Mouse (Mus musculus) CH12.LX (cell line): ENCODE measurements around the gene Pdgfa. TPM values are rescaled to one million over a fixed set of nuclear protein-coding genes. Genes with fewer than 3 reads are reported as not detected.

Experiments used
- DNase-seq: peaks from one replicate; pipeline ENCODE4 v3.0.0-alpha.2; 2013; ENCODE audit errors: extremely low read depth
- H3K27ac ChIP-seq: 2 replicates; pipeline ENCODE4 v1.5.1; 2012; ENCODE audit warnings: low read depth, mild to moderate bottlenecking, control low read depth, moderate library complexity; ENCODE audit not compliant: insufficient read depth
- H3K27me3 ChIP-seq: replicated peaks from 2 replicates; pipeline ENCODE3; 2012; ENCODE audit warnings: inconsistent platforms
- H3K36me3 ChIP-seq, 2 experiments: replicated peaks in 1 of 2; 2 replicates each; pipeline versions ENCODE3 to v1.6.1; 2012; ENCODE audit warnings: inconsistent platforms in 1 of 2, low read length in 1 of 2, mild to moderate bottlenecking in 1 of 2, mixed read lengths in 1 of 2, moderate library complexity in 1 of 2; ENCODE audit not compliant: control insufficient read depth in 1 of 2, insufficient read depth in 1 of 2
- H3K4me1 ChIP-seq, 2 experiments: 2 replicates each; pipeline ENCODE4 v1.6.1; 2012; ENCODE audit warnings: inconsistent platforms in 1 of 2, moderate library complexity in 1 of 2; ENCODE audit not compliant: insufficient read depth in 2 of 2, control insufficient read depth in 1 of 2
- H3K4me2 ChIP-seq: 2 replicates; pipeline ENCODE4 v1.6.1; 2012; ENCODE audit warnings: low read depth, mild to moderate bottlenecking, control low read depth; ENCODE audit not compliant: poor library complexity, insufficient read depth, severe bottlenecking
- H3K4me3 ChIP-seq, 3 experiments: fragments of 150-350 bp in 1 of 3; sonication (generic) in 1 of 3; replicated peaks in 1 of 3; 2 replicates each; pipeline versions ENCODE3 to v1.5.1; 2011 to 2012; ENCODE audit warnings: low read depth in 2 of 3, low read length in 2 of 3, mild to moderate bottlenecking in 2 of 3, moderate library complexity in 2 of 3, control low read depth in 1 of 3, improper control_type of control experiment in 1 of 3, inconsistent platforms in 1 of 3, mixed read lengths in 1 of 3; ENCODE audit not compliant: poor library complexity in 1 of 3
- H3K79me2 ChIP-seq: replicated peaks from 2 replicates; pipeline ENCODE4 v1.6.1; 2012; ENCODE audit warnings: mild to moderate bottlenecking, moderate library complexity; ENCODE audit not compliant: control insufficient read depth, poor library complexity, insufficient read depth, severe bottlenecking; ENCODE audit errors: extremely low read depth
- H3K9ac ChIP-seq: 2 replicates; pipeline ENCODE4 v1.6.1; 2012; ENCODE audit warnings: low read depth, mild to moderate bottlenecking, control low read depth, moderate library complexity; ENCODE audit not compliant: insufficient read depth
- H3K9me3 ChIP-seq: replicated peaks from 2 replicates; pipeline ENCODE3; 2012; ENCODE audit warnings: low read length, inconsistent platforms, mixed read lengths
- BHLHE40 ChIP-seq: IDR thresholded peaks from 2 replicates; pipeline ENCODE4 v1.6.1; 2011; ENCODE audit warnings: mild to moderate bottlenecking, low read depth, low read length, improper control_type of control experiment
- CHD2 ChIP-seq: IDR thresholded peaks from 2 replicates; pipeline ENCODE4 v1.6.1; 2011; ENCODE audit warnings: low read length, improper control_type of control experiment
- CTCF ChIP-seq, 2 experiments: IDR thresholded peaks in 1 of 2; conservative IDR thresholded peaks in 1 of 2; 2 replicates each; pipeline ENCODE4 v1.5.1; 2011 to 2012; ENCODE audit warnings: low read depth in 2 of 2, low read length in 2 of 2, improper control_type of control experiment in 1 of 2, inconsistent platforms in 1 of 2, mild to moderate bottlenecking in 1 of 2, moderate library complexity in 1 of 2
- E2F4 ChIP-seq: IDR thresholded peaks from 2 replicates; pipeline ENCODE4 v1.6.1; 2011; ENCODE audit warnings: low read depth, low read length, improper control_type of control experiment; ENCODE audit not compliant: insufficient replicate concordance
- ELF1 ChIP-seq: IDR thresholded peaks from 2 replicates; pipeline ENCODE4 v1.6.1; 2014; ENCODE audit warnings: low read depth, mild to moderate bottlenecking, inconsistent platforms, low read length, improper control_type of control experiment
- EP300 ChIP-seq: IDR thresholded peaks from 2 replicates; pipeline ENCODE4 v1.6.1; 2011; ENCODE audit warnings: low read length, improper control_type of control experiment
- ETS1 ChIP-seq: conservative IDR thresholded peaks from 2 replicates; pipeline ENCODE4 v1.6.1; 2012; ENCODE audit warnings: low read depth, mild to moderate bottlenecking, inconsistent platforms, low read length, improper control_type of control experiment, moderate library complexity
- HCFC1 ChIP-seq: IDR thresholded peaks from 2 replicates; pipeline ENCODE4 v1.6.1; 2012; ENCODE audit warnings: low read depth, mild to moderate bottlenecking, inconsistent platforms, low read length, improper control_type of control experiment
- IRF4 ChIP-seq: IDR thresholded peaks from 2 replicates; pipeline ENCODE4 v1.6.1; 2014; ENCODE audit warnings: low read depth, mild to moderate bottlenecking, inconsistent platforms, low read length, improper control_type of control experiment
- JUN ChIP-seq: IDR thresholded peaks from 2 replicates; pipeline ENCODE4 v1.6.1; 2011; ENCODE audit warnings: low read depth, mild to moderate bottlenecking, low read length, improper control_type of control experiment, moderate library complexity; ENCODE audit not compliant: insufficient read depth
- JUND ChIP-seq: conservative IDR thresholded peaks from 2 replicates; pipeline ENCODE4 v1.6.1; 2011; ENCODE audit warnings: low read depth, low read length, improper control_type of control experiment
- KAT2A ChIP-seq: IDR thresholded peaks from 2 replicates; pipeline ENCODE4 v1.6.1; 2012; ENCODE audit warnings: low read length, improper control_type of control experiment, inconsistent platforms; ENCODE audit not compliant: insufficient replicate concordance
- MAFK ChIP-seq: IDR thresholded peaks from 2 replicates; pipeline ENCODE4 v1.6.1; 2011; ENCODE audit warnings: low read length, improper control_type of control experiment; ENCODE audit not compliant: insufficient replicate concordance
- MAX ChIP-seq: IDR thresholded peaks from 2 replicates; pipeline ENCODE4 v1.6.1; 2011; ENCODE audit warnings: low read length, improper control_type of control experiment
- MAZ ChIP-seq: IDR thresholded peaks from 2 replicates; pipeline ENCODE4 v1.6.1; 2012; ENCODE audit warnings: low read depth, mild to moderate bottlenecking, inconsistent platforms, low read length, improper control_type of control experiment, moderate library complexity
- NRF1 ChIP-seq: IDR thresholded peaks from 2 replicates; pipeline ENCODE4 v1.6.1; 2014; ENCODE audit warnings: low read depth, mild to moderate bottlenecking, inconsistent platforms, low read length, improper control_type of control experiment, moderate library complexity
- PAX5 ChIP-seq: IDR thresholded peaks from 2 replicates; pipeline ENCODE4 v1.6.1; 2012; ENCODE audit warnings: low read length, inconsistent platforms, mixed read lengths
- POLR2A ChIP-seq: IDR thresholded peaks from 2 replicates; pipeline ENCODE4 v1.6.1; 2011; ENCODE audit warnings: low read depth, mild to moderate bottlenecking, improper control_type of control experiment, low read length
- POLR2AphosphoS2 ChIP-seq: IDR thresholded peaks from 2 replicates; pipeline ENCODE4 v1.6.1; 2011; ENCODE audit warnings: low read depth, low read length, improper control_type of control experiment
- RAD21 ChIP-seq: IDR thresholded peaks from 2 replicates; pipeline ENCODE4 v1.6.1; 2011; ENCODE audit warnings: low read depth, mild to moderate bottlenecking, low read length, improper control_type of control experiment, moderate library complexity
- RCOR1 ChIP-seq: conservative IDR thresholded peaks from 2 replicates; pipeline ENCODE4 v1.6.1; 2012; ENCODE audit warnings: low read depth, mild to moderate bottlenecking, inconsistent platforms, low read length, improper control_type of control experiment
- SIN3A ChIP-seq: IDR thresholded peaks from 2 replicates; pipeline ENCODE4 v1.6.1; 2012; ENCODE audit warnings: low read length, improper control_type of control experiment, inconsistent platforms
- SMC3 ChIP-seq: IDR thresholded peaks from 2 replicates; pipeline ENCODE4 v1.6.1; 2011; ENCODE audit warnings: low read depth, low read length, improper control_type of control experiment
- TCF12 ChIP-seq: IDR thresholded peaks from 2 replicates; pipeline ENCODE4 v1.6.1; 2014; ENCODE audit warnings: low read depth, mild to moderate bottlenecking, inconsistent platforms, low read length, improper control_type of control experiment
- UBTF ChIP-seq: IDR thresholded peaks from 2 replicates; pipeline ENCODE4 v1.6.1; 2012; ENCODE audit warnings: low read depth, mild to moderate bottlenecking, inconsistent platforms, low read length, improper control_type of control experiment, moderate library complexity
- USF2 ChIP-seq: conservative IDR thresholded peaks from 2 replicates; pipeline ENCODE4 v1.6.1; 2011; ENCODE audit warnings: low read depth, low read length, improper control_type of control experiment
- ZC3H11A ChIP-seq: IDR thresholded peaks from 2 replicates; pipeline ENCODE4 v1.6.1; 2012; ENCODE audit warnings: low read depth, mild to moderate bottlenecking, inconsistent platforms, low read length, improper control_type of control experiment
- ZKSCAN1 ChIP-seq: IDR thresholded peaks from 2 replicates; pipeline ENCODE4 v1.6.1; 2012; ENCODE audit warnings: low read depth, inconsistent platforms, low read length, improper control_type of control experiment, borderline replicate concordance
- ZMIZ1 ChIP-seq: IDR thresholded peaks from 2 replicates; pipeline ENCODE4 v1.6.1; 2012; ENCODE audit warnings: low read depth, mild to moderate bottlenecking, inconsistent platforms, low read length, improper control_type of control experiment
- ZNF384 ChIP-seq: IDR thresholded peaks from 2 replicates; pipeline ENCODE4 v1.6.1; 2012; ENCODE audit warnings: low read depth, low read length, improper control_type of control experiment, inconsistent platforms
- dilution Hi-C: fragments of 300-500 bp; cut with MboI; formaldehyde crosslinking; loops from 2 replicates; pipeline ENCODE4 v1.14.3; 2020; ENCODE audit warnings: low sequenced_read_pairs; ENCODE audit not compliant: extremely low pct_unique_long_range_greater_than_20kb, extremely low pct_ligation_motif_present
- in situ Hi-C: fragments of 300-500 bp; cut with MboI; formaldehyde crosslinking; loops from 3 replicates; pipeline ENCODE4 v1.14.3; 2019; ENCODE audit warnings: low sequenced_read_pairs, low pct_ligation_motif_present, low pct_unique_long_range_greater_than_20kb, mixed read lengths
- polyA plus RNA-seq: library from polyadenylated mRNA; unstranded; fragments of >175 nt; gene quantifications from 2 replicates; pipeline ENCODE4 v1.2.1, GENCODE M21; 2012; ENCODE audit warnings: low read depth; ENCODE audit not compliant: insufficient read length
- total RNA-seq, 2 experiments: library from RNA; depleted of rRNA; stranded (reverse); fragments of 300-350 nt in 1 of 2; fragments of >200 nt in 1 of 2; gene quantifications; 2 replicates each; pipeline ENCODE4 v1.2.3; 2012 to 2014

The Pdgfa gene
- total and polyA plus RNA-seq, 3 experiments, result 26.5 to 30.7 (median 27.5) TPM

- TF ChIP-seq ZNF384 (no peak), ELF1 (peak; percentile 51), HCFC1 (peak; percentile 48), MAX (peak; percentile 88), NRF1 (0 out of 2 replicates have a peak, but pooled peaks have one; percentile 22), KAT2A (0 out of 2 replicates have a peak, but pooled peaks have one; percentile 30), ZC3H11A (no peak), JUN (peak; percentile 79), CTCF (conservative IDR thresholded peaks at IDR 0.05 in 1 of 2, IDR thresholded peaks at IDR 0.05 in 1 of 2; ENCODE audit: low read depth in 2 of 2, low read length in 2 of 2) (no peak), PAX5 (no peak), POLR2A (no peak; the same call in 1 of the 2 replicates), ZMIZ1 (peak; percentile 51; the same call in 1 of the 2 replicates), EP300 (peak; percentile 91)
These were observed 25.8 kb downstream of the Pdgfa start (continued) for GRCm38 (mm10) chr5:138971405-138971804.

DNA sequence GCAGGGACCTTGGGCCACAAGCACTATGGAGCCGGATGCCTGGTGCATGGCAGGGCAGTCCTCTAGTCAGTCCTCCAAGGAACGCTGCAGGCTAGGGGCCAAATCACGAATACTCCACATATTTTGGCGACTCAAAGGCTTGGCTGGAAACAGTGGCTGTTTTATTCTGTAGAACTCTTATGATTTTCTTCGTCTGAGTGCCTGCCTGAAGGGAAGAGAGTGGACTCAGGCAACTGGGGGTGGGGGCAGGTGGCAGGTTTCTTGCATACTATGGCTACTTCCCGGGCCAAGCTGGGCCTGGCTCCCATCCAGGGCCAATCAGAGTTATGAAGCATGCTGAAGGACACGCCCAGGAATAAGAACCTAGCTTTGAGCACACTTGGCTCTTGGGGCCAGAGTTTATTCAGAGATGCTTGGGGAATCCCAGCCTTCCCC, 27.1 kb downstream of the Pdgfa start:
- Histone ChIP-seq H3K27ac (peak overlapping the region; percentile 96), H3K4me3 (peak overlapping the region in 1 of 3 experiments; percentile 25), H3K9me3 (no peaks in the 10 kb centered on the region), H3K9ac (peak overlapping the region; percentile 34), H3K4me2 (peak overlapping the region; percentile 87), H3K4me1 (peaks cover 53 to 58% of the 10 kb centered on the region in 2 experiments), H3K27me3 (no peaks in the 10 kb centered on the region), H3K36me3 (peaks cover 0 to 5% of the 10 kb centered on the region in 2 experiments), H3K79me2 (no peaks in the 10 kb centered on the region)
- peak; percentile 56 for TF ChIP-seq POLR2A
- TF ChIP-seq MAFK, result no peak
- peak; percentile 56; the same call in 1 of the 2 replicates for TF ChIP-seq TCF12
- TF ChIP-seq RAD21, result no peak
- peak; percentile 63 for TF ChIP-seq ETS1
- no peak for TF ChIP-seq USF2
- TF ChIP-seq BHLHE40, result peak; percentile 71
- TF ChIP-seq E2F4, result no peak
- no peak for TF ChIP-seq NRF1
- no peak for TF ChIP-seq POLR2AphosphoS2
- peak; percentile 82 for TF ChIP-seq CHD2
- peak; percentile 66; the same call in 1 of the 2 replicates for TF ChIP-seq ELF1
- no peak for TF ChIP-seq RCOR1
- no peak for TF ChIP-seq UBTF
- no peak for TF ChIP-seq SIN3A
- TF ChIP-seq ZKSCAN1, result no peak
- TF ChIP-seq JUND, result no peak
- peak; percentile 1; the same call in 1 of the 2 replicates for TF ChIP-seq SMC3
- peak; percentile 39; the same call in 1 of the 2 replicates for TF ChIP-seq IRF4
- TF ChIP-seq MAZ, result peak; percentile 42; the same call in 1 of the 2 replicates
- dilution Hi-C loops, result no loop called here
- in situ Hi-C loops, result no loop called here
- peak; percentile 92 for DNase-seq
